Mouse (Mus musculus) layer of hippocampus, postnatal 36 days (tissue): Measurements from ENCODE around the gene Ring1. TPM values are rescaled to one million over a fixed set of nuclear protein-coding genes. Genes with fewer than 3 reads are reported as not detected.
"Not testable (repeated sequence)": the region's sequence is repeated elsewhere in the genome, so short reads cannot be mapped to it uniquely, and the experiment has no call there.

Source experiments
- DNase-seq, 2 experiments: peaks; one replicate each; pipeline ENCODE4 v3.0.0; 2022
- total RNA-seq, 2 experiments: library from RNA; stranded (reverse); gene quantifications; 2 replicates each; pipeline ENCODE4 v1.2.3; 2021

The Ring1 gene
- total RNA-seq, 2 experiments from 2014 or later, result 39.6 to 42.9 TPM

GRCm38 (mm10) chr17:34028501-34029149, 4.1 kb upstream of the Ring1 start:
- no peak for DNase-seq

- peak; percentile 92 for DNase-seq
Observed at GRCm38 (mm10) chr17:34027656-34028223, 3.3 kb upstream of the Ring1 start, which contains the start of gene H2-Ke6. TSS of gene H2-Ke6 (minus strand) at chr17:34028060.

GRCm38 (mm10) chr17:34026917-34027655, 2.6 kb upstream of the Ring1 start:
- no peak for DNase-seq

- no peak for DNase-seq
Observed at GRCm38 (mm10) chr17:34026221-34026620, 1.7 kb upstream of the Ring1 start.

GRCm38 (mm10) chr17:34025756-34026151, 1.3 kb upstream of the Ring1 start:
- no peak for DNase-seq

- DNase-seq, result no peak
Observed at GRCm38 (mm10) chr17:34024861-34025755, 628 bp upstream of the Ring1 start.

GRCm38 (mm10) chr17:34023678-34024077, 802 bp downstream of the Ring1 start:
- no peak for DNase-seq

GRCm38 (mm10) chr17:34022987-34023386, 1.5 kb downstream of the Ring1 start:
- no peak for DNase-seq

- no peak for DNase-seq
Observed at GRCm38 (mm10) chr17:34022414-34022783, 2.1 kb downstream of the Ring1 start.

GRCm38 (mm10) chr17:34021539-34022413, 2.7 kb downstream of the Ring1 start:
- no peak for DNase-seq

- no peak for DNase-seq
Observed at GRCm38 (mm10) chr17:34013436-34013835, 11.0 kb downstream of the Ring1 start.

GRCm38 (mm10) chr17:34010156-34010555, 14.3 kb downstream of the Ring1 start:
- no peak for DNase-seq

GRCm38 (mm10) chr17:34006570-34006969, 17.9 kb downstream of the Ring1 start:
- no peak for DNase-seq

- DNase-seq, result no peak
Observed at GRCm38 (mm10) chr17:34003426-34003825, 21.1 kb downstream of the Ring1 start.

- not testable (repeated sequence) for DNase-seq
Observed at GRCm38 (mm10) chr17:34000796-34001195, 23.7 kb downstream of the Ring1 start.

- peak; percentile 43 to 54 for DNase-seq
Observed at GRCm38 (mm10) chr17:34000150-34000537, 24.3 kb downstream of the Ring1 start, which contains the start of gene H2-K1. TSS of gene H2-K1 (minus strand) at chr17:34000347.

- DNase-seq, result no peak
Observed at GRCm38 (mm10) chr17:33999341-34000149, 24.9 kb downstream of the Ring1 start.

GRCm38 (mm10) chr17:33998697-33999096, 25.8 kb downstream of the Ring1 start:
- not testable (repeated sequence) for DNase-seq

- DNase-seq, result not testable (repeated sequence)
Observed at GRCm38 (mm10) chr17:33997025-33997424, 27.5 kb downstream of the Ring1 start.

GRCm38 (mm10) chr17:33995651-33996050, 28.8 kb downstream of the Ring1 start:
- DNase-seq, result no peak

GRCm38 (mm10) chr17:33994959-33995358, 29.5 kb downstream of the Ring1 start:
- DNase-seq, result no peak
